Mouse (Mus musculus) heart, embryonic 16.5 days (tissue): ENCODE results near the gene Arid5b. TPM values are rescaled to one million over a fixed set of nuclear protein-coding genes. Genes with fewer than 3 reads are reported as not detected.

ENCODE experiments used
- ATAC-seq: fragments of 200-750 bp; cut with Nextera tagmentation; replicated peaks from 2 replicates; pipeline ENCODE4 v1.8.0; 2017; ENCODE audit warnings: moderate number of reproducible peaks; ENCODE audit not compliant: insufficient read depth, low FRiP score; ENCODE audit errors: extremely low read depth
- H3K27ac ChIP-seq: fragments of 300-500 bp; sonication (generic); 2 replicates; pipeline ENCODE4 v1.5.1; 2014; ENCODE audit warnings: mild to moderate bottlenecking, low read length, control low read depth, moderate library complexity
- H3K27me3 ChIP-seq: fragments of 300-500 bp; sonication (generic); 2 replicates; pipeline ENCODE4 v1.6.1; 2014; ENCODE audit warnings: low read length, mixed read lengths; ENCODE audit not compliant: control insufficient read depth, insufficient read depth
- H3K36me3 ChIP-seq: fragments of 300-500 bp; sonication (generic); 2 replicates; pipeline ENCODE4 v1.6.1; 2014; ENCODE audit not compliant: control insufficient read depth, insufficient read depth
- H3K4me1 ChIP-seq: fragments of 300-500 bp; sonication (generic); 2 replicates; pipeline ENCODE4 v1.6.1; 2014; ENCODE audit warnings: low read length, mixed read lengths; ENCODE audit not compliant: control insufficient read depth, insufficient read depth
- H3K4me2 ChIP-seq: fragments of 300-500 bp; sonication (generic); 2 replicates; pipeline ENCODE4 v1.6.1; 2014; ENCODE audit warnings: low read depth, mild to moderate bottlenecking, control low read depth, low read length
- H3K4me3 ChIP-seq: fragments of 300-500 bp; sonication (generic); 2 replicates; pipeline ENCODE4 v1.5.1; 2014; ENCODE audit warnings: mild to moderate bottlenecking, control low read depth, low read length
- H3K9ac ChIP-seq: fragments of 300-500 bp; sonication (generic); 2 replicates; pipeline ENCODE4 v1.6.1; 2014; ENCODE audit warnings: low read length, control low read depth
- H3K9me3 ChIP-seq: fragments of 300-500 bp; sonication (generic); replicated peaks from 2 replicates; pipeline ENCODE4 v1.6.1; 2016; ENCODE audit warnings: low read length; ENCODE audit not compliant: control insufficient read depth
- WGBS: fragments of 180-500 bp; shearing (Covaris S2); extraction: QIAGEN DNeasy Blood & Tissue Kit; methylation state at CpG from one replicate; pipeline ENCODE4 v1.1.7; 2014; 5-methylcytosine and 5-hydroxymethylcytosine counted together
- polyA plus RNA-seq: library from polyadenylated mRNA; unstranded; fragments of >200 nt; fragmentation: Nextera tagmentation; extraction: Ambion mirVana; gene quantifications from 2 replicates; pipeline ENCODE4 v1.2.1, GENCODE M21; 2015

The Arid5b gene
- polyA plus RNA-seq, 1 experiment from 2014 or later: 19.6 TPM

DNA sequence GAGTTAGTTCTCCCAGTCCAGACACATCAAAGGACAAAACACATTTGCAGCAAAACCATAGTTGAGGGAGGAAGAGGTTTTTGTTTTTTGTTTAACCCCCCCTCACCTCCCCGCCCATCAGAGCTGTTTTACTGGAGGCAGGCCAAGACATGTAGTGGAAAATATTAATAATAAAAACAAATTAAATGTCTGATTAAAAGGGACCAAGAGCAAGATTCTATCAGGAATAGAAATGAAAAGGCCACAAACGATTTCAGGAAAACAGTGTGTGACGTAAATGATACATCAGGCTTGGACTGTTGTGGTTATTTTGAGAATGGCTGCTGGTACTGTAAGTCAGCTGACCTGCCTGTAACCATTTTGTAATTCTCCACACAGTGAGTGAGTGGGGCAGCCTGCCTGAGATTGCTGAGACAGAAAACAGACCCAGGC lies 85.7 kb downstream of the Arid5b start:
- 13% methylated on average over 3 of the region's 3 CpGs for WGBS
- ATAC-seq: peak; percentile 84; the same call in 1 of the 2 replicates
- H3K27me3 ChIP-seq: no peaks in the 10 kb centered on the region
- peak overlapping the region; percentile 52 for H3K4me2 ChIP-seq
- peaks cover 14% of the 10 kb centered on the region for H3K4me1 ChIP-seq
- peaks cover 5% of the 10 kb centered on the region; the same call in 1 of the 2 replicates for H3K36me3 ChIP-seq
- H3K4me3 ChIP-seq: no peak overlapping the region
- H3K9ac ChIP-seq: peak overlapping the region; percentile 38; the same call in 1 of the 2 replicates
- H3K27ac ChIP-seq: peak overlapping the region; percentile 90
- H3K9me3 ChIP-seq: no peaks in the 10 kb centered on the region

DNA sequence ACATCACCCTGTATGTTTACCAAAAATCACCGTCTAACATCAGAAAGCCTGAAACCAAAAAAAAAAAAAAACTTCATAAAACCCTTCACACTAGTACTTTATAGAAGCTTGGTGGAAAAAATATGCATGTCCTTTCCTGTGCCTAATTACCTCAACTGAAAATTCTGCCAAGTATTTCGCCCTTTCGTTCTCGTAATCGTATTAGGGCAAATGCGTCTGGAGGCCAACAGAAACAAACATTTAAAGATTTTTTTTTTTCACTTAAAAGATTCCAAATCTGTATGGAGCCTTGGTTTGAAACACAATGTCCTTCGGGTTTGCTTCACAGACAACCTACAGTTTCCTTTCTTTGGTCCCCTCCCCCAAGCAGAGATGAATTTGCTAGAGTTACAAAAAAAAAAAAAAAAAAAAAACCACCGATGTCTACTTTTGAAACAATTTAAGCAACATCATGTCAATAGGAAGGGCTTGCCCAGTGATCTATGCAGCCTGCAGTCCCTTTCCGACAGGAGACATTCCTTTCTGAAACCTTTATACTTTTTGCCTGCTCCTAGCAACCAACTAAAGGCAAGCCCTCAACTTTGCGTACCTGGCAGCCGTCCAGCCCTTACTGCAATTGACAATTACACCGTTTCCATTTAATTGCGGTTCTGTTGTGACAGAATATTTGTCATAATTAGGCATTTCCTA lies 86.7 kb downstream of the Arid5b start:
- Histone ChIP-seq H3K4me3 (peak overlapping the region; percentile 34), H3K9ac (no peak overlapping the region), H3K27me3 (no peaks in the 10 kb centered on the region), H3K27ac (peak overlapping the region; percentile 75), H3K36me3 (peaks cover 6% of the 10 kb centered on the region; the same call in 1 of the 2 replicates), H3K4me2 (peak overlapping the region; percentile 56), H3K4me1 (peaks cover 14% of the 10 kb centered on the region), H3K9me3 (no peaks in the 10 kb centered on the region)
- no peak for ATAC-seq
- 32% methylated on average over 13 of the region's 13 CpGs for WGBS

DNA sequence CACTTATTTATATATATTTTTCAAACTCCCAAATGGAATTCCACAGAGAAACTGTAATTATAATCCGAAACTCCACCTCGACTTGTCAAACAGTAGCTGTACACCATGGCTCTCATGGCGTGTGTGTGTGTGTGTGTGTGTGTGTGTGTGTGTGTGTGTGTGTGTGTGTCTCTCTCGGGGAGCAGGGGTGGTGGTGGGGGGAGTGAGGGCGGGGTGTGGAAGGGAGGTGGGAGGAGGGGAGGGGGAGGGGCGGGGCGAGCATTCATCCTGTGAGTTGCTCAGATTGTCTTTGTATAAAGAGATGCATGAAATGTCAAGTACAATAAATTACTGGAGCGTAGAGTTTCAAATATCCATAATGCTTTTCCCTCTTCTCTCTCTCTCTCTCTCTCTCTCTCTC lies 87.4 kb downstream of the Arid5b start:
- no peak overlapping the region for H3K4me3 ChIP-seq
- H3K9me3 ChIP-seq: no peaks in the 10 kb centered on the region
- peaks cover 14% of the 10 kb centered on the region for H3K4me1 ChIP-seq
- no peak overlapping the region for H3K9ac ChIP-seq
- no peaks in the 10 kb centered on the region for H3K27me3 ChIP-seq
- ATAC-seq: no peak
- H3K27ac ChIP-seq: no peak overlapping the region; the same call in 1 of the 2 replicates
- peaks cover 6% of the 10 kb centered on the region; the same call in 1 of the 2 replicates for H3K36me3 ChIP-seq
- WGBS: 87% methylated on average over 6 of the region's 8 CpGs
- H3K4me2 ChIP-seq: peak overlapping the region; percentile 56

DNA sequence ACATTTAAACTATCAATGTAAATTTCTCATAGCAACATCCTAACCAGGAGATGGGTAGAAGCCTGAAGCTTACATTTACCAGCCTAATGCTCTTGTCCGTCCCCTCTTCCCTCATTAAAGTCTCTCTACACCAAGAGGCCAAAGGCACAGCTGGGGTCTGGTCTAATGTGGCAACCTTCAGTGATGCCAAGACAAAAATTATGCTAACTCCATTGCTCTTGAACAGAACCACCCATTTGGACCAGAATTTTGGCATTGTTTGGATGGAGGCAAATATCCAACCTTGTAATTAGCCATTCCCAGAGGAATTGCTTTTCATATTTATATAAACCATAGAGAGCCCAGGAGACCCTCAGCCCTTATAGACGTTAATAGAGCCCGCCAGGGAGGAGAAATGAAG lies 88.7 kb downstream of the Arid5b start:
- H3K4me2 ChIP-seq: no peak overlapping the region
- no peaks in the 10 kb centered on the region for H3K27me3 ChIP-seq
- ATAC-seq: no peak
- H3K4me1 ChIP-seq: peaks cover 14% of the 10 kb centered on the region
- H3K27ac ChIP-seq: no peak overlapping the region
- no peak overlapping the region for H3K4me3 ChIP-seq
- H3K9me3 ChIP-seq: no peaks in the 10 kb centered on the region
- peaks cover 12% of the 10 kb centered on the region; the same call in 1 of the 2 replicates for H3K36me3 ChIP-seq
- no peak overlapping the region for H3K9ac ChIP-seq
- WGBS: 91% methylated on average over 3 of the region's 3 CpGs

DNA sequence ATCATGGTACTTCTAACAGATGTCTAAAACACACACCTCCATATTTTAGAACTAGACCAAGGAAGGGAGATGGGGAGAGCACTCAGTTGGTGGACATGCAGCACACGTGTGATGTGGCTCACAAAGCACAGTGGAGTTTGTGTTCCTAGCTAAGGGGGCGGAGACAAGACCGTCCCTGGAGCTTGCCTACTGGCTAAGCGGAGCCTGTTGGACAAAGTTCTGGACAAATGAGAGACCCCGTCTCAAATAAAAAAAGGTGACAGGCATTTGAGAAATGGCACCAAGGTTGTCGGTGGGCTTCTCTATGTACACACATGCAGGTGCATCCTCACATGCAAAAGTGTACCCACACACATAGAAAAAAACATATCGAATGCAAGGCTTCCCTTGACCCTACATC lies 95.4 kb downstream of the Arid5b start:
- Histone ChIP-seq H3K27me3 (no peaks in the 10 kb centered on the region), H3K9me3 (no peaks in the 10 kb centered on the region), H3K36me3 (peaks cover 8% of the 10 kb centered on the region; the same call in 1 of the 2 replicates), H3K4me1 (peaks cover 13% of the 10 kb centered on the region), H3K4me3 (no peak overlapping the region), H3K27ac (no peak overlapping the region), H3K9ac (no peak overlapping the region), H3K4me2 (no peak overlapping the region)
- no peak for ATAC-seq
- 92% methylated on average over 7 of the region's 7 CpGs for WGBS

DNA sequence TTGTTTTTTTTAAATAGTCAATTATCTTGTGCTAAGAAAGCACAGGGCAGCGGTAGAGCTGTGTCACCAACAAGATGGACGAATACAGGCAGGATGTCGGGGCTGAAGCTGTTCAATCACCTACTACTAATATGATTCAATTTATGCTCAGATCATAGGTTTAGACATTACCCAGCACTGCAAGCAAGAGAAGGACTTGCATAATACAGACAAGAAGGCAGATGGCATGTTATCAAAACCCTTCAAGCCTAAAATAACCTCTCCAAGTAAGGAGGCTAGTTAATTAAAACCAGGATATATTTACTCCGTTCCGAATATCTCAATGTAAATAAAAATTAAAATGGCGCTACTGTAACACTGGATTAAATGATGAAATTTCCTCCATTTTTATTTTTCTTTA lies 96.3 kb downstream of the Arid5b start:
- no peak overlapping the region for H3K9ac ChIP-seq
- H3K9me3 ChIP-seq: no peaks in the 10 kb centered on the region
- H3K36me3 ChIP-seq: peaks cover 5% of the 10 kb centered on the region; the same call in 1 of the 2 replicates
- WGBS: 69% methylated on average over 6 of the region's 6 CpGs
- H3K27ac ChIP-seq: no peak overlapping the region
- no peaks in the 10 kb centered on the region for H3K27me3 ChIP-seq
- no peak overlapping the region for H3K4me2 ChIP-seq
- no peak; the same call in 1 of the 2 replicates for ATAC-seq
- no peak overlapping the region for H3K4me3 ChIP-seq
- peaks cover 13% of the 10 kb centered on the region for H3K4me1 ChIP-seq

DNA sequence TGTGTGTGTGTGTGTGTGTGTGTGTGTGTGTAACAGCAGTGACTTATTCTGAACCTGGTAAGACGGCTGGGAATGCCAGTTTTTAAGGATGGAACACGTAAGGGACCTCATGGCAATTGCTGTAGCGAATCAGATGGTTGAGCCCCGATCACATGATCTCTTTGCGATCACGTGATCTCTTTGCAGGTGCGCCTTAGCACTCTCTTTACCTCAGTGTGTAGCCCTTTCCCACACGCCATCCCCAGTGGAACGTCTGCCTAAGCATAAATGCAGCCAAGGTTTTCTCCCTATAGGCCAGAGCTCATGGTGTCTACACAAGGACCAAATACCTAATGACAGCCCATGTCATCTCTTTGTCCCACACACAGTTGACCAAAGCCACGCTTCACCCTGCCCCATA lies 97.4 kb downstream of the Arid5b start:
- Histone ChIP-seq H3K36me3 (peaks cover 5% of the 10 kb centered on the region; the same call in 1 of the 2 replicates), H3K4me2 (no peak overlapping the region), H3K27me3 (no peaks in the 10 kb centered on the region), H3K9ac (no peak overlapping the region), H3K4me3 (no peak overlapping the region), H3K9me3 (no peaks in the 10 kb centered on the region), H3K4me1 (peaks cover 15% of the 10 kb centered on the region), H3K27ac (no peak overlapping the region)
- no peak for ATAC-seq
- 90% methylated on average over 10 of the region's 10 CpGs for WGBS

DNA sequence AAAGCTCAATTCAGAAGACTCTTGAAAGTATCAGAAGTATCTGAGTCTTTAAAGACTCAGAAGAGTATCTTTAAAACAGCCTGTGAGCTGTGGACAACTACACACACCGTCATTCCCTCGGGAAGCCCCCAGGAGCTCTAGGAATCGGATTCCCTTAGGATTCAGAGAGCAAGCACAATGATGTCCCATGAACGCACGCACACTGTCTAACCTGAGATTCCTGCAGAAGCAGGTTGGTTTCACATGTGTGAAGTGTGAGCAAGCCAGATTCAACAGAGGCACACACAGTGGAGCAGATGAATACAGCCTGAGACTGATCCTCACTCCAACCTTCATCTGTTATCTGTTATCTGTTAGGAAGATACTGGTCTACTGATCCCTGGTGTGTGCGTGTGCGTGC lies 97.8 kb downstream of the Arid5b start:
- Histone ChIP-seq H3K9me3 (no peaks in the 10 kb centered on the region), H3K27ac (no peak overlapping the region), H3K27me3 (no peaks in the 10 kb centered on the region), H3K4me2 (no peak overlapping the region), H3K9ac (no peak overlapping the region), H3K4me3 (no peak overlapping the region), H3K4me1 (peaks cover 15% of the 10 kb centered on the region), H3K36me3 (peaks cover 3% of the 10 kb centered on the region)
- 90% methylated on average over 7 of the region's 7 CpGs for WGBS
- ATAC-seq: no peak

DNA sequence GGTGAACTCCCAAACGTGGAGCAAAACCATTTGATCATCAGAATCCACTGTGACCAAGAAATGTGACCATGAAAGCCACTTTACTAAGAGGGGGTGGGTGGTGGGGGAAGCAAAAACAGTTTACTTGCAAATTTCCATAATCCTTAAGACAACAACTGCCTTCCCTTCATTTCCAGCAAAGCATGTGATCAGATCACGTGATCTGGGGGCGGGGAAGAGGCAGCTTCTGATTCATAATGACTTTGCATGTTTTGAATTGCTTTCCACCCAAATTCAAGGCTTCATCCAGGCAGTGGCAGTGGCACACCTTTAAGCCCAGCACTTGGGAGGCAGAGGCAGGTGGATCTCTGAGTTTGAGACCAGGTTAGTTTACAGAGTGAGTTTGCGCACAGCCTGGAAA lies 98.4 kb downstream of the Arid5b start:
- peaks cover under 1% of the 10 kb centered on the region for H3K36me3 ChIP-seq
- H3K4me1 ChIP-seq: peaks cover 15% of the 10 kb centered on the region
- H3K4me2 ChIP-seq: no peak overlapping the region
- H3K27ac ChIP-seq: no peak overlapping the region
- H3K27me3 ChIP-seq: no peaks in the 10 kb centered on the region
- H3K9me3 ChIP-seq: no peaks in the 10 kb centered on the region
- no peak for ATAC-seq
- H3K9ac ChIP-seq: no peak overlapping the region
- 68% methylated on average over 4 of the region's 4 CpGs for WGBS
- H3K4me3 ChIP-seq: no peak overlapping the region
